Mouse (Mus musculus): ENCODE measurements at regions not wholly inside any gene's neighbourhood (a gene's known extent, or its start where the extent isn't known, plus 50 kb on each side); places are given as distances from the start of the nearest gene placed in this dataset.

DNA sequence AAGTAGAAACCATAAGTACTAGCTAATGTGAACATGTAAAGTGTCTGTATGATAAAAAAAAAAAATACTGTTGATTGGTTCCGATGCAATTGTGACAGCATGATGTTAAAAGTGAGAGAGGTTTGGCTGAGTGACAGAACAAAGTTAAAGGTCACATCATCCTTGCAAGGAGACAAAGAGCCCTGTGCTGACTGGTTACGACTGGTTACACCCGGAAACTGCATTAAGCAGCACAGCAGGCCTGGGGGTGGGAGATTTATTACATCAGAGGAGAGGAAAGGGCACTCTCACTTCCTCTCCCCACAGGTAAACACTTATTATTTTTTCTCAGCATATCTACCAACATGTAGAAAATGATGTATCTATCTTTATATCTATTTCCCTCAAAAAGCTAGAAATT, 63.5 kb upstream of the Rnf32 start:
- TF ChIP-seq POLR2A (IDR thresholded peaks at IDR 0.05; ENCODE audit: insufficient read depth, low read depth, low read length) (no peak), CTCF (IDR thresholded peaks at IDR 0.05; ENCODE audit: insufficient read depth, low read depth, low read length) (no peak)

All from olfactory bulb, adult 2 months (tissue).